ENCODE assay signal across 8 mouse cellular contexts in the genomic region with DNA sequence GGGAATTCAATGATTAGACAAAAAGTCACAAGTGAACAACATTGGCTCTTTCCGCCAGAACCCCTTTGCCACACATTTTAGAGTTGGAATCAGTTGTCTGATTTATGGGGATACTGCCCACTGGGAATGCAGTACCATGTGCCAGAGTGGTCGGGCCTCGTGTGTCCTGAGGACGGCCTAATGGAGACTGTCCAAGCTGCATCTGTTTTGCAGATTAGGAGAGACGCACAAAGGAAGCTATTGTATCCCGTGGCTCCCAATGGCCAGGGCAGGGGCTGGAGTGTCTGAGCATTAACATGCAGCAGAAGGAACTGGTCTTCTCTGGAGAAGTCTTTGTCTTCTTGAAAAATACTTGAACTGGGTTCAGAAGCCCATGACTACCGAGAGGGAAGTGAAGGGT.
DNase-seq lines count a peak whose midpoint lies in the region; ATAC-seq and TF ChIP-seq lines count a peak whose summit lies in the region.

No protein-coding gene starts in this region.

- H3K27me3 ChIP-seq in midbrain, embryonic 10.5 days (ENCODE audit: low read depth, poor library complexity, severe bottlenecking), result no peaks in the 10 kb centered on the region
- no peaks in the 10 kb centered on the region for H3K27me3 ChIP-seq in midbrain, embryonic 11.5 days (ENCODE audit: control insufficient read depth, insufficient read depth, low read length)
- H3K27me3 ChIP-seq in midbrain, embryonic 14.5 days (ENCODE audit: control insufficient read depth, insufficient read depth, low read length), result no peaks in the 10 kb centered on the region

- H3K9ac ChIP-seq in midbrain, embryonic 11.5 days (ENCODE audit: low read length), result no peak overlapping the region
- no peak overlapping the region for H3K9ac ChIP-seq in midbrain, embryonic 14.5 days (replicated peaks; ENCODE audit: low read length)

- WGBS in midbrain, embryonic 10.5 days, result 66% methylated on average over 7 of the region's 7 CpGs
- 60% methylated on average over 7 of the region's 7 CpGs for WGBS in midbrain, embryonic 11.5 days
- 35% methylated on average over 7 of the region's 7 CpGs for WGBS in midbrain, embryonic 14.5 days

- intact Hi-C loops in gastrocnemius, adult 2 months (cut with DNase I), result no loop called here

- no peak overlapping the region for H3K4me2 ChIP-seq in midbrain, embryonic 11.5 days
- no peak overlapping the region for H3K4me2 ChIP-seq in midbrain, embryonic 14.5 days (ENCODE audit: low read length)

- no peak overlapping the region for H3K4me3 ChIP-seq in midbrain, embryonic 10.5 days
- no peak overlapping the region for H3K4me3 ChIP-seq in midbrain, embryonic 11.5 days (ENCODE audit: low read depth, low read length)
- no peak overlapping the region for H3K4me3 ChIP-seq in gastrocnemius, adult 2 months
- H3K4me3 ChIP-seq in midbrain, embryonic 14.5 days (replicated peaks; ENCODE audit: low read depth, low read length), result no peak overlapping the region

- H3K27ac ChIP-seq in midbrain, embryonic 10.5 days (replicated peaks), result peak overlapping the region; percentile 61
- no peak overlapping the region for H3K27ac ChIP-seq in midbrain, embryonic 11.5 days (ENCODE audit: low read depth, low read length)
- H3K27ac ChIP-seq in gastrocnemius, adult 2 months, result no peak overlapping the region
- H3K27ac ChIP-seq in midbrain, embryonic 14.5 days (replicated peaks; ENCODE audit: low read depth, low read length), result no peak overlapping the region

- H3K9me3 ChIP-seq in midbrain, embryonic 10.5 days (replicated peaks), result no peaks in the 10 kb centered on the region
- no peaks in the 10 kb centered on the region for H3K9me3 ChIP-seq in midbrain, embryonic 11.5 days (ENCODE audit: control insufficient read depth, low read length)
- no peaks in the 10 kb centered on the region for H3K9me3 ChIP-seq in midbrain, embryonic 14.5 days (ENCODE audit: control insufficient read depth, low read length)

- peaks cover 10% of the 10 kb centered on the region for H3K4me1 ChIP-seq in midbrain, embryonic 10.5 days
- H3K4me1 ChIP-seq in midbrain, embryonic 11.5 days (ENCODE audit: control insufficient read depth, insufficient read depth, low read length), result no peaks in the 10 kb centered on the region
- H3K4me1 ChIP-seq in midbrain, embryonic 14.5 days (ENCODE audit: control insufficient read depth, insufficient read depth, low read length), result 0 out of 2 replicates have a peak, but pooled peaks cover 3% of the 10 kb centered on the region

- TF ChIP-seq CTCF in gastrocnemius, adult 2 months (IDR thresholded peaks at IDR 0.05), result no peak

- H3K36me3 ChIP-seq in midbrain, embryonic 10.5 days, result no peaks in the 10 kb centered on the region
- no peaks in the 10 kb centered on the region for H3K36me3 ChIP-seq in midbrain, embryonic 11.5 days (ENCODE audit: control insufficient read depth, insufficient read depth, low read length)
- no peaks in the 10 kb centered on the region for H3K36me3 ChIP-seq in midbrain, embryonic 14.5 days (ENCODE audit: control insufficient read depth, insufficient read depth, low read length)

- ATAC-seq in midbrain, embryonic 11.5 days (ENCODE audit: low FRiP score), result no peak
- peak; percentile 46; the same call in 1 of the 2 replicates for ATAC-seq in midbrain, embryonic 14.5 days (ENCODE audit: low FRiP score, low TSS enrichment)

- DNase-seq in embryo, embryonic 11 days, result peak; percentile 33
- DNase-seq in embryo, embryonic 9.5 days (ENCODE audit: extremely low spot score), result no peak
- DNase-seq in midbrain, embryonic 10.5 days (ENCODE audit: low spot score), result no peak
- DNase-seq in midbrain, embryonic 11.5 days (ENCODE audit: low spot score, missing footprints), result no peak
- peak; percentile 33 for DNase-seq in gastrocnemius, adult 2 months
- DNase-seq in midbrain, embryonic 14.5 days, result peak; percentile 41
- no peak for DNase-seq in B cell, adult 2 months
- no peak for DNase-seq in urinary bladder, postnatal 14 days (ENCODE audit: low spot score)

Comparison
In these comparisons a context has a peak if more than half of its experiments do, and no peak if none do; other contexts are left out.
1. DNase-seq: peak in embryo, embryonic 11 days (single experiment), gastrocnemius, adult 2 months (single experiment) and midbrain, embryonic 14.5 days (single experiment); none in embryo, embryonic 9.5 days (single experiment), midbrain, embryonic 10.5 days (single experiment), midbrain, embryonic 11.5 days (single experiment), B cell, adult 2 months (0 of 2) and urinary bladder, postnatal 14 days (single experiment).